Mouse (Mus musculus) kidney, embryonic 14.5 days (tissue): ENCODE measurements at regions not wholly inside any gene's neighbourhood (a gene's known extent, or its start where the extent isn't known, plus 50 kb on each side); places are given as distances from the start of the nearest gene placed in this dataset.
"Not testable (repeated sequence)": the region's sequence is repeated elsewhere in the genome, so short reads cannot be mapped to it uniquely, and the experiment has no call there.

ENCODE experiments used
- ATAC-seq: fragments of 200-750 bp; cut with Nextera tagmentation; 2 replicates; pipeline ENCODE4 v1.8.0; 2017; ENCODE audit warnings: moderate number of reproducible peaks, mild to moderate bottlenecking, moderate TSS enrichment, moderate library complexity; ENCODE audit not compliant: low FRiP score, low TSS enrichment
- H3K27ac ChIP-seq: fragments of 300-500 bp; sonication (generic); 2 replicates; pipeline ENCODE4 v1.5.1; 2014; ENCODE audit warnings: low read depth, mild to moderate bottlenecking, low read length, moderate library complexity, mixed read lengths
- H3K27me3 ChIP-seq: fragments of 300-500 bp; sonication (generic); 2 replicates; pipeline ENCODE4 v1.6.1; 2014; ENCODE audit warnings: mild to moderate bottlenecking, low read length; ENCODE audit not compliant: control insufficient read depth, insufficient read depth
- H3K36me3 ChIP-seq: fragments of 300-500 bp; sonication (generic); 2 replicates; pipeline ENCODE4 v1.6.1; 2014; ENCODE audit warnings: low read length, mixed read lengths; ENCODE audit not compliant: control insufficient read depth, insufficient read depth
- H3K4me1 ChIP-seq: fragments of 300-500 bp; sonication (generic); 2 replicates; pipeline ENCODE4 v1.6.1; 2014; ENCODE audit warnings: low read length, mixed read lengths; ENCODE audit not compliant: control insufficient read depth, insufficient read depth
- H3K4me2 ChIP-seq: fragments of 300-500 bp; sonication (generic); replicated peaks from 2 replicates; pipeline ENCODE4 v1.6.1; 2014; ENCODE audit warnings: low read depth, mild to moderate bottlenecking, low read length
- H3K4me3 ChIP-seq: fragments of 300-500 bp; sonication (generic); 2 replicates; pipeline ENCODE4 v1.5.1; 2014; ENCODE audit warnings: mild to moderate bottlenecking, low read length
- H3K9ac ChIP-seq: fragments of 300-500 bp; sonication (generic); 2 replicates; pipeline ENCODE4 v1.6.1; 2014; ENCODE audit warnings: low read depth, mild to moderate bottlenecking, low read length, moderate library complexity
- H3K9me3 ChIP-seq: fragments of 300-500 bp; sonication (generic); 2 replicates; pipeline ENCODE4 v1.6.1; 2016; ENCODE audit warnings: low read length; ENCODE audit not compliant: control insufficient read depth
- WGBS: fragments of 180-500 bp; shearing (Covaris S2); extraction: QIAGEN DNeasy Blood & Tissue Kit; methylation state at CpG from one replicate; pipeline ENCODE4 v1.1.7; 2014; 5-methylcytosine and 5-hydroxymethylcytosine counted together

GRCm38 (mm10) chr14:120791828-120792554 is 119.0 kb upstream of the Ipo5 start:
- 76% methylated on average over 4 of the region's 4 CpGs for WGBS

GRCm38 (mm10) chr14:120797916-120798490 is 113.0 kb upstream of the Ipo5 start:
- H3K27ac ChIP-seq = no peak overlapping the region
- 68% methylated on average over 7 of the region's 7 CpGs for WGBS
- no peak overlapping the region for H3K9ac ChIP-seq
- no peaks in the 10 kb centered on the region for H3K36me3 ChIP-seq
- no peak for ATAC-seq
- no peaks in the 10 kb centered on the region for H3K27me3 ChIP-seq
- no peaks in the 10 kb centered on the region for H3K4me1 ChIP-seq
- no peak overlapping the region for H3K4me3 ChIP-seq
- peaks cover 3% of the 10 kb centered on the region; the same call in 1 of the 2 replicates for H3K9me3 ChIP-seq
- H3K4me2 ChIP-seq = no peak overlapping the region

More at GRCm38 (mm10) chr14:120791828-120792554, 119.0 kb upstream of the Ipo5 start:
- Histone ChIP-seq H3K9me3 (peaks cover 3% of the 10 kb centered on the region; the same call in 1 of the 2 replicates), H3K27ac (no peak overlapping the region), H3K4me1 (no peaks in the 10 kb centered on the region), H3K36me3 (no peaks in the 10 kb centered on the region), H3K27me3 (no peaks in the 10 kb centered on the region), H3K4me3 (no peak overlapping the region), H3K9ac (no peak overlapping the region), H3K4me2 (no peak overlapping the region)
- ATAC-seq = no peak

DNA sequence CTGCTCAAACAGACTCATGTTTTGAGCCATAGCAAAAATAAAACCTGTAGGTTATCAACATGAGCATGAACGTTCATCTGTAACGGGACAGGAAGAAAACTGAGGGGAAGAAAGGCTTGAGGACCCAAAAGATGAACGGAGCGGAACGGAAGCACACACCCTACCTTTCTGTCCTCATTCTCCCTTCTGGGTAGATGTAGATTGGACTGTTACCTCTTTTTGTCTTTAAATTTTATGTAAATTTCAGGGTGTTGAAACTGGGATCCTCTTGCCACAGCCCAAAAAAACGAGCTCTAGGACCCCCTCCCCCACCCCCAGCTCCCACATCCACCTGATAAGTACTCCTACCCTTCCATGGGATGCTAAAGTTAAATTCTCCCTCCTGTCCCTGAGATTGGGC is 107.8 kb upstream of the Ipo5 start:
- 65% methylated on average over 6 of the region's 6 CpGs for WGBS
- H3K4me1 ChIP-seq = 0 out of 2 replicates have a peak, but pooled peaks cover 4% of the 10 kb centered on the region
- H3K4me2 ChIP-seq = peak overlapping the region; percentile 36; the same call in 1 of the 2 replicates
- no peak overlapping the region for H3K27ac ChIP-seq
- H3K9ac ChIP-seq = no peak overlapping the region
- no peaks in the 10 kb centered on the region for H3K27me3 ChIP-seq
- H3K4me3 ChIP-seq = no peak overlapping the region
- no peaks in the 10 kb centered on the region for H3K9me3 ChIP-seq
- H3K36me3 ChIP-seq = no peaks in the 10 kb centered on the region
- ATAC-seq = no peak

- H3K9me3 ChIP-seq = no peaks in the 10 kb centered on the region
- H3K4me3 ChIP-seq = 0 out of 2 replicates have a peak overlapping the region, but pooled peaks have one; percentile 13
- no peaks in the 10 kb centered on the region for H3K27me3 ChIP-seq
- H3K9ac ChIP-seq = 0 out of 2 replicates have a peak overlapping the region, but pooled peaks have one; percentile 31
- 8% methylated on average over 12 of the region's 12 CpGs for WGBS
- 0 out of 2 replicates have a peak, but pooled peaks cover 4% of the 10 kb centered on the region for H3K4me1 ChIP-seq
- no peak overlapping the region for H3K27ac ChIP-seq
- no peak for ATAC-seq
- peak overlapping the region; percentile 36 for H3K4me2 ChIP-seq
- no peaks in the 10 kb centered on the region for H3K36me3 ChIP-seq
These were observed 107.3 kb upstream of the Ipo5 start for GRCm38 (mm10) chr14:120803739-120804138.

DNA sequence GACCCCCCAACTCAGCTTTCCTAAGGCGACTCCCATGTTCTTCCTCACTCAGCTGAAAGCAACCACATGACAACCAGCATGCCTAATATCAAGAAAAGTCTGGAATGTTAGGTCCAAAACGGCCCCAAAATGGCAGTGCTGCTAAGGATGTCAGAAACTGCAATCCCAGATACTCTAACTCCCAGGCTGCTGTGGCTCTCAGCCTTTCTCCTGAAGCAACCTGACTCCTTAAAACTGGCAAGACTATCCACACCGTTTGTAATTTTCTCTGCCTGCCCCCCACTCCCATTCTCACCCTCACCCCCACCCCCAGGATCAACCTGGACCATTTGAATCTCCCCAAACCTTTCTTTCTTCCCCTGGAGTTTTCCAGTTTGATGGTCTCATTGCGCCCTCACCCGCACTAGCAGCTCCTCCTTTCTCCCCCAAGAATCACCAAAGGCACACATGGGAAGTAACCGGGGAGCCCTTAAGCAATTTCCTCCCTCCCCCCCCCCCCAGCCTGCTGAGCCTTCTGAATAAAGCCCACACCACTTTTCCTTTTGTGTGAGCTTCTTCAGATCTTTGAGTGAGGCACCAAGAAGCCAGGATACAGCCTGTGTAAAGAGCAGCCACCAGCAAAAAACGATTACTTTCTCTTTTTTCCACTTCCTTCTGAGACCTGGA is 106.7 kb upstream of the Ipo5 start:
- H3K4me2 ChIP-seq = peak overlapping the region; percentile 36
- 0 out of 2 replicates have a peak, but pooled peaks cover 4% of the 10 kb centered on the region for H3K4me1 ChIP-seq
- H3K4me3 ChIP-seq = 0 out of 2 replicates have a peak overlapping the region, but pooled peaks have one; percentile 13
- H3K27ac ChIP-seq = peak overlapping the region; percentile 62; the same call in 1 of the 2 replicates
- no peaks in the 10 kb centered on the region for H3K36me3 ChIP-seq
- H3K27me3 ChIP-seq = no peaks in the 10 kb centered on the region
- H3K9me3 ChIP-seq = no peaks in the 10 kb centered on the region
- WGBS = 20% methylated on average over 7 of the region's 7 CpGs
- H3K9ac ChIP-seq = no peak overlapping the region
- no peak for ATAC-seq

DNA sequence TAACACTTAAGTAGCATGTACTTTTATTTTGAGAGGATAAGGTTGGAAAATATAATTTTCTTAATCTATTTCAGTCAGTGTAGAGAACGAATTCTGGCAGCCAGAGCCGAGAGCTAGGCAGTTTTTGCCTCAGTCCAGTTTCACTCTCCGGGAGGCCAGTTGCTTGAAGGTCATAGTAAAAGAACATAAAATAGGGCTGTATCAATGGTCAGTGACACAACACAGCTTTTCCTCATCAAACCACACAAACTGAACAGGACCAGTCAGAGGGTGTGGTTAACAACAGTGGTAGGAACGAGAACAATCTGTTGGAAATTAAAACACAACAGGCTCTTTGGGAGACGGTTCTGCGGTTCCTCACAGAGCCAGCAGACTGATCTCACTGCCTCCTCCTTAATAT is 105.9 kb upstream of the Ipo5 start:
- Histone ChIP-seq H3K9ac (no peak overlapping the region), H3K36me3 (no peaks in the 10 kb centered on the region), H3K9me3 (no peaks in the 10 kb centered on the region), H3K4me3 (no peak overlapping the region), H3K27me3 (no peaks in the 10 kb centered on the region), H3K4me2 (no peak overlapping the region), H3K4me1 (0 out of 2 replicates have a peak, but pooled peaks cover 4% of the 10 kb centered on the region), H3K27ac (peak overlapping the region; percentile 62; the same call in 1 of the 2 replicates)
- 52% methylated on average over 6 of the region's 6 CpGs for WGBS
- ATAC-seq = peak; percentile 47; the same call in 1 of the 2 replicates

DNA sequence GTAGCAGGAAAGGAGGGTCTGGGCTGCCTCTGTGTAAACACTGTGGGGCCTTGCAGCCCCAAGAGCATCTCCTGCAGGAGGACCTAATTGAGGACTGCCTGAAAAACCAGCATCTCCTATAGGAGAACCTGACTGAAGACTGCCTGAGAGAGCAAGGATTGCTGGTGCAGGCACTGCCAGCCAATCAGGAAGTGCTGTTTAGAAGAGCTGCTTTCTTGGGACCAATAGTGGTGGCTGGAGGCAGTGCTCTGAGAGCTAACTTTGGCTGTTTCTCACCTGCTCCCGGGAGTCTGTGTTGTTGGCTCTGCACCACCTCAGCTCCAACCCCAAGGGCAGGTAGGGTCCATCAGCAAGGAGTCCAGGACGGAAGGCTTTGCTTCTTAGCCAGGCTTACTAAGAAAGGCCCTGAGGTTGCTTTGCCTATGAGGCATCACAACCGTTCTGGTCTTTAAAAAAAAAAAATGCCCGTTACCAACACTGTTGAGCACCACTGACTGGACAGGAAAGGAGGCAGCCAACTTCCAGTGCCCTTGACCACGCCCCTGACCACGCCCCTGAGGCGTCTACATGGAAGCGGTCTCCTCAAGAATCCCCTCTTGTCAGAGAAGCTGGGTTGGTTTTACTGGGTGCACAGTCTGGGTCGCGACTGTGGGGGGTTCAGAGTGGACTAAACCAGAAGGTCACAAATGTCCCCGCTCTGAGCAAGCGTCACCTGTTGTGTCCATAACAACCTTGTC is 105.0 kb upstream of the Ipo5 start:
- not testable (repeated sequence) for H3K27ac ChIP-seq, H3K9ac ChIP-seq, H3K4me3 ChIP-seq, H3K27me3 ChIP-seq, H3K9me3 ChIP-seq, H3K36me3 ChIP-seq, ATAC-seq, H3K4me2 ChIP-seq, H3K4me1 ChIP-seq
- WGBS = 49% methylated on average over 12 of the region's 12 CpGs

DNA sequence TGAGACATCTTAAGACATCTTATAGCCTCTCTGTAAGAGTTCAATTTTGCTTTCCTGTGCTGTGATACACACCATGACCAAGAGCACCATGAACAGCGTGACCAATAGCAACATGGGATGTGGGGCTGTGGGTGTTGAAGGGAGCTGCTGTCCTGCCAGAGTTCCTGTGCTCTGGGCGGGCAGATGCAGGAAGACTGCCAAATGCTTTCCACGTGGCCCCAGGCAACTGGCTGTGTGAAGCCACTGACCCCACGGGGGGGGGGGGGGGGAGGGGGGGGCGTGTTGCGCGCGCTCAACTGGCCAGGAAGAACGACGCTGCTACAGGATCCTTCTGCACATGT is 104.5 kb upstream of the Ipo5 start:
- Histone ChIP-seq H3K9ac (no peak overlapping the region), H3K4me2 (no peak overlapping the region), H3K4me1 (0 out of 2 replicates have a peak, but pooled peaks cover 4% of the 10 kb centered on the region), H3K4me3 (no peak overlapping the region), H3K27ac (no peak overlapping the region), H3K36me3 (no peaks in the 10 kb centered on the region), H3K27me3 (no peaks in the 10 kb centered on the region), H3K9me3 (no peaks in the 10 kb centered on the region)
- ATAC-seq = no peak
- 60% methylated on average over 8 of the region's 10 CpGs for whole genome bisulfite sequencing
